Mouse (Mus musculus) bone marrow macrophage, adult 2 months (primary cell): ENCODE data around the gene Kcnk10. TPM values are rescaled to one million over a fixed set of nuclear protein-coding genes. Genes with fewer than 3 reads are reported as not detected.

Experiments used
- H3K27ac ChIP-seq: 2 replicates; pipeline ENCODE4 v1.5.1; 2012; ENCODE audit warnings: low read depth, low read length; ENCODE audit not compliant: insufficient read depth
- H3K4me1 ChIP-seq: 2 replicates; pipeline ENCODE4 v1.6.1; 2012; ENCODE audit warnings: low read length; ENCODE audit not compliant: control insufficient read depth, insufficient read depth
- H3K4me3 ChIP-seq: 2 replicates; pipeline ENCODE4 v1.5.1; 2012; ENCODE audit warnings: mild to moderate bottlenecking, low read length, moderate library complexity; ENCODE audit not compliant: insufficient read depth
- CTCF ChIP-seq: IDR thresholded peaks from 2 replicates; pipeline ENCODE4 v1.5.1; 2012; ENCODE audit warnings: low read depth, mild to moderate bottlenecking, low read length, moderate library complexity
- POLR2A ChIP-seq: IDR thresholded peaks from 2 replicates; pipeline ENCODE4 v1.6.1; 2012; ENCODE audit warnings: mild to moderate bottlenecking, low read depth, low read length, borderline replicate concordance
- polyA plus RNA-seq: library from polyadenylated mRNA; stranded (reverse); fragments of >200 nt; gene quantifications from 2 replicates; pipeline ENCODE4 v1.2.4, GENCODE M21; 2012; ENCODE audit not compliant: missing spikeins, insufficient read depth, insufficient read length

Kcnk10 gene
- polyA plus RNA-seq, 1 experiment = not detected

- Histone ChIP-seq H3K4me1 (0 out of 2 replicates have a peak, but pooled peaks cover 4% of the 10 kb centered on the region), H3K27ac (no peak overlapping the region)
Observed at GRCm38 (mm10) chr12:98571896-98572680, 6.0 kb downstream of the Kcnk10 start.

GRCm38 (mm10) chr12:98569380-98569779 lies 8.7 kb downstream of the Kcnk10 start:
- H3K4me3 ChIP-seq = no peak overlapping the region
- TF ChIP-seq POLR2A (no peak), CTCF (no peak)
- H3K4me1 ChIP-seq = 0 out of 2 replicates have a peak, but pooled peaks cover 4% of the 10 kb centered on the region
- no peak overlapping the region for H3K27ac ChIP-seq

More at GRCm38 (mm10) chr12:98571896-98572680, 6.0 kb downstream of the Kcnk10 start:
- TF ChIP-seq CTCF (no peak), POLR2A (no peak)
- no peak overlapping the region for H3K4me3 ChIP-seq

- Histone ChIP-seq H3K4me3 (no peak overlapping the region), H3K4me1 (0 out of 2 replicates have a peak, but pooled peaks cover 4% of the 10 kb centered on the region), H3K27ac (no peak overlapping the region)
- TF ChIP-seq CTCF (no peak), POLR2A (no peak)
Observed at GRCm38 (mm10) chr12:98567877-98568276, 10.2 kb downstream of the Kcnk10 start.

- H3K4me3 ChIP-seq = no peak overlapping the region
- H3K4me1 ChIP-seq = no peaks in the 10 kb centered on the region
- TF ChIP-seq CTCF (no peak), POLR2A (no peak)
- H3K27ac ChIP-seq = no peak overlapping the region
Observed at GRCm38 (mm10) chr12:98564383-98564782, 13.7 kb downstream of the Kcnk10 start.

- no peak for TF ChIP-seq CTCF
- no peak for TF ChIP-seq POLR2A
- H3K4me3 ChIP-seq = no peak overlapping the region
- H3K27ac ChIP-seq = no peak overlapping the region
- no peaks in the 10 kb centered on the region for H3K4me1 ChIP-seq
Observed at GRCm38 (mm10) chr12:98563261-98563660, 14.8 kb downstream of the Kcnk10 start.

GRCm38 (mm10) chr12:98562341-98562977 lies 15.7 kb downstream of the Kcnk10 start:
- Histone ChIP-seq H3K4me1 (peaks cover under 1% of the 10 kb centered on the region), H3K4me3 (no peak overlapping the region), H3K27ac (no peak overlapping the region)
- TF ChIP-seq POLR2A = no peak
- TF ChIP-seq CTCF = no peak

GRCm38 (mm10) chr12:98560038-98560437 lies 18.1 kb downstream of the Kcnk10 start:
- TF ChIP-seq POLR2A = no peak
- no peak for TF ChIP-seq CTCF
- no peak overlapping the region for H3K4me3 ChIP-seq
- no peak overlapping the region for H3K27ac ChIP-seq
- H3K4me1 ChIP-seq = peaks cover 7% of the 10 kb centered on the region

GRCm38 (mm10) chr12:98557013-98557677 lies 21.0 kb downstream of the Kcnk10 start:
- Histone ChIP-seq H3K27ac (no peak overlapping the region), H3K4me3 (no peak overlapping the region), H3K4me1 (peaks cover 7% of the 10 kb centered on the region)
- TF ChIP-seq CTCF = no peak
- TF ChIP-seq POLR2A = no peak

- Histone ChIP-seq H3K4me1 (no peaks in the 10 kb centered on the region), H3K4me3 (no peak overlapping the region), H3K27ac (no peak overlapping the region)
- TF ChIP-seq CTCF (no peak), POLR2A (no peak)
Observed at GRCm38 (mm10) chr12:98549981-98550380, 28.1 kb downstream of the Kcnk10 start.

GRCm38 (mm10) chr12:98548141-98548540 lies 30.0 kb downstream of the Kcnk10 start:
- Histone ChIP-seq H3K4me3 (no peak overlapping the region), H3K4me1 (no peaks in the 10 kb centered on the region), H3K27ac (no peak overlapping the region)
- TF ChIP-seq POLR2A (no peak), CTCF (no peak)
